Mouse (Mus musculus): Measurements from ENCODE around the gene Pbld2.

The Pbld2 gene

GRCm38 (mm10) chr10:63023749-63024579, at the start of gene Pbld2, which contains the start of gene Hnrnph3:
Pbld2 (plus strand) TSS chr10:63024315.
Hnrnph3 (minus strand) TSS chr10:63024217.
- in situ Hi-C loops (cut with MboI, MseI) = no loop called here

GRCm38 (mm10) chr10:62979667-62980038, 44.5 kb upstream of the Pbld2 start:
- in situ Hi-C loops (cut with MboI, MseI) = no loop called here

- in situ Hi-C loops (cut with MboI, MseI) = no loop called here
These were observed 43.8 kb upstream of the Pbld2 start, which contains the start of gene Rufy2 for GRCm38 (mm10) chr10:62980039-62980954. Rufy2 (plus strand) TSS chr10:62980223.

- in situ Hi-C loops (cut with MboI, MseI) = no loop called here
These were observed 40.0 kb upstream of the Pbld2 start for GRCm38 (mm10) chr10:62984072-62984471.

GRCm38 (mm10) chr10:62984495-62984894, 39.6 kb upstream of the Pbld2 start:
- in situ Hi-C loops (cut with MboI, MseI) = no loop called here

- in situ Hi-C loops (cut with MboI, MseI) = no loop called here
These were observed 36.8 kb upstream of the Pbld2 start for GRCm38 (mm10) chr10:62987341-62987740.

GRCm38 (mm10) chr10:62990636-62991035, 33.5 kb upstream of the Pbld2 start:
- in situ Hi-C loops (cut with MboI, MseI) = no loop called here

GRCm38 (mm10) chr10:62993991-62994390, 30.1 kb upstream of the Pbld2 start:
- in situ Hi-C loops (cut with MboI, MseI) = no loop called here

- in situ Hi-C loops (cut with MboI, MseI) = no loop called here
These were observed 23.5 kb upstream of the Pbld2 start for GRCm38 (mm10) chr10:63000584-63000983.

GRCm38 (mm10) chr10:63003252-63003651, 20.9 kb upstream of the Pbld2 start:
- in situ Hi-C loops (cut with MboI, MseI) = no loop called here

GRCm38 (mm10) chr10:63004556-63004955, 19.6 kb upstream of the Pbld2 start:
- in situ Hi-C loops (cut with MboI, MseI) = no loop called here

- in situ Hi-C loops (cut with MboI, MseI) = no loop called here
These were observed 15.9 kb upstream of the Pbld2 start for GRCm38 (mm10) chr10:63008193-63008592.

- in situ Hi-C loops (cut with MboI, MseI) = no loop called here
These were observed 13.8 kb upstream of the Pbld2 start for GRCm38 (mm10) chr10:63010268-63010667.

GRCm38 (mm10) chr10:63011556-63011955, 12.6 kb upstream of the Pbld2 start:
- in situ Hi-C loops (cut with MboI, MseI) = no loop called here

GRCm38 (mm10) chr10:63013476-63013875, 10.6 kb upstream of the Pbld2 start:
- in situ Hi-C loops (cut with MboI, MseI) = no loop called here

- in situ Hi-C loops (cut with MboI, MseI) = no loop called here
These were observed 9.9 kb upstream of the Pbld2 start for GRCm38 (mm10) chr10:63014168-63014567.

GRCm38 (mm10) chr10:63019304-63019703, 4.8 kb upstream of the Pbld2 start:
- in situ Hi-C loops (cut with MboI, MseI) = no loop called here

GRCm38 (mm10) chr10:63021702-63022101, 2.4 kb upstream of the Pbld2 start:
- in situ Hi-C loops (cut with MboI, MseI) = no loop called here

- in situ Hi-C loops (cut with MboI, MseI) = no loop called here
These were observed 1.5 kb upstream of the Pbld2 start for GRCm38 (mm10) chr10:63022541-63023120.

GRCm38 (mm10) chr10:63023121-63023748, 880 bp upstream of the Pbld2 start:
- in situ Hi-C loops (cut with MboI, MseI) = no loop called here

- in situ Hi-C loops (cut with MboI, MseI) = no loop called here
These were observed 430 bp downstream of the Pbld2 start for GRCm38 (mm10) chr10:63024580-63024910.

- in situ Hi-C loops (cut with MboI, MseI) = no loop called here
These were observed 901 bp downstream of the Pbld2 start for GRCm38 (mm10) chr10:63025016-63025415.
